Mouse (Mus musculus): ENCODE data around the gene Ppdpf. TPM values are rescaled to one million over a fixed set of nuclear protein-coding genes. Genes with fewer than 3 reads are reported as not detected.

Ppdpf gene
- 442 and 539 TPM in 2 replicates for polyA plus RNA-seq (2014; fragmentation: Nextera tagmentation; extraction: Ambion mirVana)

DNA sequence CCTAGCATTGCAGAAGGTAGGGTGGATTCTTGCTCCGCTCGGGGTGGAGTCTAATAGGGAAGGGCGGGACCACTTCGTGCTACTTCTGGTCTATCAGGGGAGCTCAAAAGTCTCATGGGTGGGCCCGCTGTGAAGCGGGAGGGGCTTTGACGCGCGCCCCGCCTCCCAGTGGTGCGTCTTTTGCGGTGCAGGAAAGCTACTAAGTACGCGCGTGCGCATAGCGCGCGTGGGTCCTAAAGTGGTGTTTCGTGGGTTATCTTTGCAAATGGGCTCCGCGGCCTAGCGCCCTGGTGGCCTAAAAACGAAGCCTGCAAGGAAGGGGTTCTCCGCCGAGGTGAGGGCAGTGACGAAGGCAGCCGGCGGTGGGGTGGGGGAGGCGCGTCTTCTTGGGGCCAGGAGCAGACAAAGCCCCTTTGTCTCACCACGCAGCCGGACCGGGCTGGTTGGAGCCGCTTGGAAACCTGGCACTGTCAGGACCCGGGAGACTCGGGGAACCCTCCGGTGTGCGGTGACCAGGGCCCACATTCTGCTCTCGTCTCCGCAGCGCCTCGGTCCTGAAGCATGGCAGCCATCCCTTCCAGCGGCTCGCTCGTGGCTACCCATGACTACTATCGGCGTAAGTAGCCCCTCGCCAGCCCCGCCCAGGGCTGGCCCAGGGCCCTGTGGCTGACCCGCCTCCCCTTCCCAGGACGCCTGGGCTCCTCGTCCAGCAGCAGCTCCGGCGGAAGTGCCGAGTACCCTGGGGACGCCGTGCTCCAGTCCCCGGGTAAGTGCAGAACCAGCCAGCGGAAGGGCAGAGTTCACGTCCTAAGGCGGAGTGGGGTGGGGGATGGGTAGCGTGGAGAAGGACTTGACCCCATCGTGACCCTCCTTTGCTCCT lies at the start of gene Ppdpf:
TSS of gene Ppdpf (plus strand) at position 127 of the 880 bp plus-strand sequence.
- under 1% methylated on average over 64 of the region's 64 CpGs for WGBS
- Histone ChIP-seq H3K27ac (replicated peaks; ENCODE audit: low read depth, low read length) (peak within 1 kb of the TSS; percentile 97), H3K4me3 (replicated peaks; ENCODE audit: low read depth, low read length) (peak within 1 kb of the TSS; percentile 79), H3K36me3 (ENCODE audit: control insufficient read depth, insufficient read depth, low read length) (peaks cover 10% of the 10 kb centered on the region), H3K27me3 (ENCODE audit: control insufficient read depth, insufficient read depth, low read length) (no peaks in the 10 kb centered on the region), H3K9ac (replicated peaks; ENCODE audit: low read length) (peak within 1 kb of the TSS; percentile 99), H3K4me2 (ENCODE audit: low read length) (peak within 1 kb of the TSS; percentile 74), H3K4me1 (ENCODE audit: control insufficient read depth, insufficient read depth, low read length) (peaks cover 13% of the 10 kb centered on the region), H3K9me3 (ENCODE audit: control insufficient read depth, low read length) (no peaks in the 10 kb centered on the region)
- peak; percentile 94 for DNase-seq
- peak; percentile 86 for ATAC-seq (ENCODE audit: low FRiP score, low TSS enrichment)

DNA sequence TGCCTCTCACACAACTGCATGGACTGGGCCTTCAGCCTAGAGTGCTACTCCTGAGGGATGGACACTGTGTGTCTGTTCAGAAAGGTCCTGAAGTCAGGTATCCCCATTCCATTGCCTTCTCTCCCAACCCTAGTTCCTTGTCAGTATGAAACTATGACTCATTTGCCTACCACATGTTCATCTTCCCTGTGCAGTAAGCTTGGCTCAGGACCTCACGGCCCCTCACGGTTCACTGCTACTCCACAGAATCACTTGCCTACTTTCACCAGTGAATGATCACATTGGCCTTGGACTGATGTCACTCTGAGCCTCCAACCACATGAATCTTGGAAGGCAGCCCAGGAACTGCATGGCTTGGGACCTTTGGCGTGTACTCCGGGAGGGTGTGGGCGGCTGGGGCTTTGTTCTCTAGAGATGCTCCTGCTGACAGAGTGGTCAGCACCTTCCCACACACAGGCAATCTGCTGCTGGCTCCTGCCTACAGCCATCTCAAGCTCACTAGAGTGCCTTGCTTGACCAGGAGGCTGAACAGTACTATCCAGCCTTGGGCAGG lies 47.3 kb upstream of the Ppdpf start:
- no peaks in the 10 kb centered on the region for H3K4me1 ChIP-seq (ENCODE audit: control insufficient read depth, insufficient read depth, low read length)
- no peak for ATAC-seq (ENCODE audit: low FRiP score, low TSS enrichment)
- 89% methylated on average over 5 of the region's 5 CpGs for WGBS
- no peak overlapping the region for H3K4me2 ChIP-seq (ENCODE audit: low read length)
- no peak overlapping the region for H3K27ac ChIP-seq (replicated peaks; ENCODE audit: low read depth, low read length)
- H3K36me3 ChIP-seq (ENCODE audit: control insufficient read depth, insufficient read depth, low read length) = no peaks in the 10 kb centered on the region
- no peak for DNase-seq
- H3K27me3 ChIP-seq (ENCODE audit: control insufficient read depth, insufficient read depth, low read length) = peaks cover 13% of the 10 kb centered on the region; the same call in 1 of the 2 replicates
- H3K9me3 ChIP-seq (ENCODE audit: control insufficient read depth, low read length) = no peaks in the 10 kb centered on the region
- no peak overlapping the region for H3K4me3 ChIP-seq (replicated peaks; ENCODE audit: low read depth, low read length)
- no peak overlapping the region for H3K9ac ChIP-seq (replicated peaks; ENCODE audit: low read length)

DNA sequence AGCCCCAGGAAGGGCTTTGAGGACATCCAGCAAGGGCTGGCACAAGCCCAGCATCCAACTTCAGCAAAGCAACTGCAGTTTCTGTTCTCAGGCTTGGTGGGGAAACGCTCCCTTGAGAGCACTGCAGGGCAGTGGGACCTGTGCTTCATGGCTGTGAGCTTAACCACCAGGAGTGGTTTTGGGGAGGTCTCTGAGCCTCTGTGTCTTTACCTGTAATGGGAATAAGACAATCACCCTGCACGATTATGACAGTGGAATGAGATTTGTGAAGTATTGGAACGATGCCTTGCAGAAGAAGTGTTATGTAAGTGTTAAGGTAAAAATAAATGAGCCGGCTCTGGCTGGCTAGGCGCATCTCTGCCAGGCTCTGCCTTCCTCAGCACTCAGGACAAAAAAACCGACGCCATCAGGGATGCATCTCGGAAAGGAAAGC lies 44.3 kb upstream of the Ppdpf start:
- 69% methylated on average over 8 of the region's 8 CpGs for WGBS
- Histone ChIP-seq H3K27ac (replicated peaks; ENCODE audit: low read depth, low read length) (no peak overlapping the region), H3K4me3 (replicated peaks; ENCODE audit: low read depth, low read length) (no peak overlapping the region), H3K27me3 (ENCODE audit: control insufficient read depth, insufficient read depth, low read length) (peaks cover 5% of the 10 kb centered on the region; the same call in 1 of the 2 replicates), H3K4me1 (ENCODE audit: control insufficient read depth, insufficient read depth, low read length) (peaks cover 3% of the 10 kb centered on the region; the same call in 1 of the 2 replicates), H3K9me3 (ENCODE audit: control insufficient read depth, low read length) (no peaks in the 10 kb centered on the region), H3K36me3 (ENCODE audit: control insufficient read depth, insufficient read depth, low read length) (0 out of 2 replicates have a peak, but pooled peaks cover 8% of the 10 kb centered on the region), H3K4me2 (ENCODE audit: low read length) (no peak overlapping the region), H3K9ac (replicated peaks; ENCODE audit: low read length) (no peak overlapping the region)
- DNase-seq (no peak), ATAC-seq (ENCODE audit: low FRiP score, low TSS enrichment) (no peak)

DNA sequence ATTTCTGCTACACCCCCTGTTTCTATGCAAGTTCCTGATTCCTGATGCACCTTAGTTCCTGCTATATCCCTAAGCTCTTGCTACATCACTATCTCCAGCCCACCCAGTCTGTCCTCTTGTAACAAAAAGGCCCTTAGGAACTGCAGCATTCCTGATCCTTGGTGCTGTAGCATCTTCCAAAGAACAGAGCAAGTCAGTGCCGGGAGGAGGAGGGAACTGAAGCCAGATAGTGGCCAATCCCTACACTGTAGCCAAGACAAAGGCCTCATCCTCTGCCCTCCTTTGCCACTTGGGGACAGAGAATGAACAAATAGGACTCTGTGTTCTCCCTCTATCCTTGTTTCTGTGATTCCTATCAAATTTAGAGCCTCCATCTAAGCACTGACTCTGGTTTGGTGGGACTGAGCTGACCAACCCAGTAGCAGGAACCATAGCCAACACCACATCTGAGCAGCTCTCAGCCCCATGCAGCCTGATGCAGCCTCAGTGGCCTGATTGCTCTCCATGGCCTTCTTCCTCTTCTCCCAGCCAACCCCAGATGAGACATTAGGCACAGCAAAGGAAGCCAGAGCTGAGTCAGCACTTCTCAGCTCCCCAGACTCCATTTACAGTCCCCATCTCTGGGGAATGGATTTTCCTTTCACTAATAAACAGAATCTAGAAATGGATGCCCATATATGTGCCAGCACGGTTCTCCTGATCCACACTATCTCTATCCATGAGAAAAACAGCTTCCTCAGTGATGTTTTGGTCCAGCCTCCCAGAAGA lies 43.4 kb upstream of the Ppdpf start:
- peaks cover 5% of the 10 kb centered on the region; the same call in 1 of the 2 replicates for H3K27me3 ChIP-seq (ENCODE audit: control insufficient read depth, insufficient read depth, low read length)
- WGBS = 65% methylated on average over 2 of the region's 2 CpGs
- H3K4me2 ChIP-seq (ENCODE audit: low read length) = no peak overlapping the region
- 0 out of 2 replicates have a peak, but pooled peaks cover 8% of the 10 kb centered on the region for H3K36me3 ChIP-seq (ENCODE audit: control insufficient read depth, insufficient read depth, low read length)
- ATAC-seq (ENCODE audit: low FRiP score, low TSS enrichment) (no peak), DNase-seq (no peak)
- H3K4me3 ChIP-seq (replicated peaks; ENCODE audit: low read depth, low read length) = no peak overlapping the region
- H3K9me3 ChIP-seq (ENCODE audit: control insufficient read depth, low read length) = no peaks in the 10 kb centered on the region
- H3K4me1 ChIP-seq (ENCODE audit: control insufficient read depth, insufficient read depth, low read length) = peaks cover 10% of the 10 kb centered on the region; the same call in 1 of the 2 replicates
- no peak overlapping the region for H3K9ac ChIP-seq (replicated peaks; ENCODE audit: low read length)
- H3K27ac ChIP-seq (replicated peaks; ENCODE audit: low read depth, low read length) = no peak overlapping the region

DNA sequence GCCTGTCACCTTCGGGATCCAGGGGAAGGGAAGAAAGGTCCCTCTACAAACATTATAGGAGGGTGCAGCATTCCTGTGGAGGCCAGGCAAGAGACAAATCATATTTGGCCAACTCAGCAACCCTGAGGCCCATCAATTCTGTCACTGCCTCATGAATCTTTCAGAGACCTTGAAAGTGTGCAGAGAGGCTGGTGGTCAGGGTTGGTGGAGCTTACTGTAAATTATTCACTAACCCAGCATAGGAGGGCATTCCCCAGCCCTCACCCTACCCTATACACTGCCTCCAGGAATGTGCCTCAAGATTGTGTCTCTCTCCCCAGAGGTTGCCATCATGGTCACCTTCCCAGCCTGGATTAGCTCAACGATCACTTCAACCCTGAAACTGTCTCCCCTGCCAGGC lies 42.4 kb upstream of the Ppdpf start:
- Histone ChIP-seq H3K4me1 (ENCODE audit: control insufficient read depth, insufficient read depth, low read length) (peaks cover 10% of the 10 kb centered on the region; the same call in 1 of the 2 replicates), H3K9ac (replicated peaks; ENCODE audit: low read length) (no peak overlapping the region), H3K27me3 (ENCODE audit: control insufficient read depth, insufficient read depth, low read length) (peaks cover 6% of the 10 kb centered on the region; the same call in 1 of the 2 replicates), H3K27ac (replicated peaks; ENCODE audit: low read depth, low read length) (no peak overlapping the region), H3K4me2 (ENCODE audit: low read length) (no peak overlapping the region), H3K4me3 (replicated peaks; ENCODE audit: low read depth, low read length) (no peak overlapping the region), H3K36me3 (ENCODE audit: control insufficient read depth, insufficient read depth, low read length) (peaks cover 10% of the 10 kb centered on the region), H3K9me3 (ENCODE audit: control insufficient read depth, low read length) (no peaks in the 10 kb centered on the region)
- WGBS = 87% methylated on average over 2 of the region's 2 CpGs
- DNase-seq (no peak), ATAC-seq (ENCODE audit: low FRiP score, low TSS enrichment) (no peak)

DNA sequence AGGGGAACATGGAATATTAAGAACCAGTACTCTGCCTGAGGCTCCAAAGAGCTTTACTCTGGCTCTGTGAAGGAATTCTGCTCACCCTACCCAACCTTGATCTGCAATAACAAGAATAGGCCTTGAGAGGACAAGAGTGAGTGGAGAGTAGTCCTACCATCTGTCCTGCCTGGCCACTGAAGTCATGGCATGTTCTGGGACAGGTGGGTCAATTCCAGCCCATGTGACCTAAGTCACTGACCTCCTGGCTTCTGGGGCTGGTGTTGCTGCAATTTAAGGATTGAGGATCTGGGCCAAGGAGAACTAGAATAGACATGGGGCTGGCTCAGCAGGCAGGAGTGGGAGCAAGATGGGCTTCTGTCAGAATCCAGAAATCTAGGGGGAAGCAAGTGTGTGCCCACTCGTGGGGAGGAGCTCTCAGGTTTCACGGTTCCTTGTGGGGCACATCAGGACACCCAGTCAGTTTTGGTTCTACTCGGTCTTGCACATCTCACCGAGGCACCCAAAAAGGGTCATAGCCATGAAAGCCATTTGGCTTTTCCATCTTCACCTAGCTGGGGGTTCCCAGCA lies 40.0 kb upstream of the Ppdpf start:
- Histone ChIP-seq H3K4me3 (replicated peaks; ENCODE audit: low read depth, low read length) (peak overlapping the region; percentile 34), H3K27ac (replicated peaks; ENCODE audit: low read depth, low read length) (no peak overlapping the region), H3K4me2 (ENCODE audit: low read length) (peak overlapping the region; percentile 69), H3K36me3 (ENCODE audit: control insufficient read depth, insufficient read depth, low read length) (peaks cover 21% of the 10 kb centered on the region), H3K4me1 (ENCODE audit: control insufficient read depth, insufficient read depth, low read length) (peaks cover 10% of the 10 kb centered on the region; the same call in 1 of the 2 replicates), H3K9me3 (ENCODE audit: control insufficient read depth, low read length) (no peaks in the 10 kb centered on the region), H3K27me3 (ENCODE audit: control insufficient read depth, insufficient read depth, low read length) (peaks cover 13% of the 10 kb centered on the region; the same call in 1 of the 2 replicates), H3K9ac (replicated peaks; ENCODE audit: low read length) (no peak overlapping the region)
- DNase-seq = no peak
- 57% methylated on average over 4 of the region's 4 CpGs for WGBS
- no peak for ATAC-seq (ENCODE audit: low FRiP score, low TSS enrichment)

DNA sequence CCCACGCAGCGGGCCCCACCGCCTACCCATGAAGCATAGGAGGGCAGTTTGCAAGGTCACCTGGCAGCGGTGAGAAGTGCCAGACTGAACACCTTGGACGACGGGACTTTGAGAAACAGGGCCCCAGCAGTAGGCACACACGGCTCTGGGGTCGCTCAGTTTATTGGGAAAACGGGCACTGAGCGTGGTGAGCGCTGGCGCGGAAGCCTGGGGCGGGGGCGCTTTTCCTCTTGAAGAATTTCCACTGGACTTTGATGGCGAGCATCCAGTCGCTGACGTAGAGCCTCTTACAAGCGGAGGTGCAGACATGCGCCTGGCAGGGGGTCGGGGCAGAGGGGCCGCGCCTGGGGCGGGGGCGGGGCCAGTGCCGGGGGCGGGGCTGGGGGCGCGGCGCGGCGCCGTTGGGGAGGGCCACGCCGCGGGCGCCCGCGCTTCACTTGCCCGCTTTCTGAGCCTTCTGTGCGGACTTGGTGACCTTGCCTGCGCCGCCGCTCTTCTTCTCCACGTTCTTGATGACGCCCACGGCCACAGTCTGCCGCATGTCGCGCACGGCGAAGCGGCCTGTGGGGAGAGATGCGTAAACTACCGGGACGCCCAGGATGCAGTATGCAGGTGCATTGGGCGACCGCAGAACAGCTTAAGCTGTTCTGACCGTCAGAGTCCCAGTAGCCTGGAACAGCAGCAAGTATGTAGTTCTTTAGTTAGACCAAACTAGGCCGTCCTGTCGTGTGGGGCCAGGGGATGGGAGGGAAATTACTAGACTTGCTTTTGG lies 39.3 kb upstream of the Ppdpf start:
- DNase-seq = peak; percentile 75
- peak overlapping the region; percentile 69 for H3K4me2 ChIP-seq (ENCODE audit: low read length)
- under 1% methylated on average over 60 of the region's 61 CpGs for WGBS
- H3K4me3 ChIP-seq (replicated peaks; ENCODE audit: low read depth, low read length) = peak overlapping the region; percentile 34
- no peaks in the 10 kb centered on the region for H3K9me3 ChIP-seq (ENCODE audit: control insufficient read depth, low read length)
- H3K36me3 ChIP-seq (ENCODE audit: control insufficient read depth, insufficient read depth, low read length) = peaks cover 23% of the 10 kb centered on the region
- H3K9ac ChIP-seq (replicated peaks; ENCODE audit: low read length) = peak overlapping the region; percentile 29; the same call in 1 of the 2 replicates
- ATAC-seq (ENCODE audit: low FRiP score, low TSS enrichment) = 0 out of 2 replicates have a peak, but pooled peaks have one; percentile 29
- H3K27ac ChIP-seq (replicated peaks; ENCODE audit: low read depth, low read length) = no peak overlapping the region
- peaks cover 10% of the 10 kb centered on the region; the same call in 1 of the 2 replicates for H3K4me1 ChIP-seq (ENCODE audit: control insufficient read depth, insufficient read depth, low read length)
- peaks cover 13% of the 10 kb centered on the region; the same call in 1 of the 2 replicates for H3K27me3 ChIP-seq (ENCODE audit: control insufficient read depth, insufficient read depth, low read length)

All from midbrain, embryonic 14.5 days (tissue).